Mouse (Mus musculus): Measurements from ENCODE around the gene Alas2.

Gene Alas2

GRCm38 (mm10) chrX:150547239-150547638 is at the start of gene Alas2:
TSS of gene Alas2 (plus strand) at chrX:150547375.
- H3K36me3 ChIP-seq (ENCODE audit: control insufficient read depth, insufficient read depth, low read length, poor library complexity, severe bottlenecking), result no peaks in the 10 kb centered on the region
- no peaks in the 10 kb centered on the region for H3K27me3 ChIP-seq (ENCODE audit: control insufficient read depth, insufficient read depth, low read length, poor library complexity, severe bottlenecking)
- no peak for DNase-seq (ENCODE audit: low read depth, low spot score)

GRCm38 (mm10) chrX:150508696-150509095 is 38.5 kb upstream of the Alas2 start:
- Histone ChIP-seq H3K36me3 (ENCODE audit: control insufficient read depth, insufficient read depth, low read length, poor library complexity, severe bottlenecking) (no peaks in the 10 kb centered on the region), H3K27me3 (ENCODE audit: control insufficient read depth, insufficient read depth, low read length, poor library complexity, severe bottlenecking) (no peaks in the 10 kb centered on the region)
- no peak for DNase-seq (ENCODE audit: low read depth, low spot score)

GRCm38 (mm10) chrX:150510631-150511030 is 36.5 kb upstream of the Alas2 start:
- Histone ChIP-seq H3K27me3 (ENCODE audit: control insufficient read depth, insufficient read depth, low read length, poor library complexity, severe bottlenecking) (no peaks in the 10 kb centered on the region), H3K36me3 (ENCODE audit: control insufficient read depth, insufficient read depth, low read length, poor library complexity, severe bottlenecking) (no peaks in the 10 kb centered on the region)
- peak; percentile 72 for DNase-seq (ENCODE audit: low read depth, low spot score)

GRCm38 (mm10) chrX:150511274-150511673 is 35.9 kb upstream of the Alas2 start:
- peak; percentile 1 for DNase-seq (ENCODE audit: low read depth, low spot score)
- H3K36me3 ChIP-seq (ENCODE audit: control insufficient read depth, insufficient read depth, low read length, poor library complexity, severe bottlenecking), result no peaks in the 10 kb centered on the region
- no peaks in the 10 kb centered on the region for H3K27me3 ChIP-seq (ENCODE audit: control insufficient read depth, insufficient read depth, low read length, poor library complexity, severe bottlenecking)

- Histone ChIP-seq H3K27me3 (ENCODE audit: control insufficient read depth, insufficient read depth, low read length, poor library complexity, severe bottlenecking) (no peaks in the 10 kb centered on the region), H3K36me3 (ENCODE audit: control insufficient read depth, insufficient read depth, low read length, poor library complexity, severe bottlenecking) (no peaks in the 10 kb centered on the region)
- no peak for DNase-seq (ENCODE audit: low read depth, low spot score)
Measured at GRCm38 (mm10) chrX:150514127-150514526, 33.0 kb upstream of the Alas2 start.

- DNase-seq (ENCODE audit: low read depth, low spot score), result no peak
- no peaks in the 10 kb centered on the region for H3K27me3 ChIP-seq (ENCODE audit: control insufficient read depth, insufficient read depth, low read length, poor library complexity, severe bottlenecking)
- no peaks in the 10 kb centered on the region for H3K36me3 ChIP-seq (ENCODE audit: control insufficient read depth, insufficient read depth, low read length, poor library complexity, severe bottlenecking)
Measured at GRCm38 (mm10) chrX:150516015-150516414, 31.2 kb upstream of the Alas2 start.

GRCm38 (mm10) chrX:150516477-150516876 is 30.7 kb upstream of the Alas2 start:
- Histone ChIP-seq H3K27me3 (ENCODE audit: control insufficient read depth, insufficient read depth, low read length, poor library complexity, severe bottlenecking) (no peaks in the 10 kb centered on the region), H3K36me3 (ENCODE audit: control insufficient read depth, insufficient read depth, low read length, poor library complexity, severe bottlenecking) (no peaks in the 10 kb centered on the region)
- no peak for DNase-seq (ENCODE audit: low read depth, low spot score)

- no peaks in the 10 kb centered on the region for H3K36me3 ChIP-seq (ENCODE audit: control insufficient read depth, insufficient read depth, low read length, poor library complexity, severe bottlenecking)
- DNase-seq (ENCODE audit: low read depth, low spot score), result no peak
- no peaks in the 10 kb centered on the region for H3K27me3 ChIP-seq (ENCODE audit: control insufficient read depth, insufficient read depth, low read length, poor library complexity, severe bottlenecking)
Measured at GRCm38 (mm10) chrX:150540111-150540510, 7.1 kb upstream of the Alas2 start.

- no peak for DNase-seq (ENCODE audit: low read depth, low spot score)
- H3K36me3 ChIP-seq (ENCODE audit: control insufficient read depth, insufficient read depth, low read length, poor library complexity, severe bottlenecking), result no peaks in the 10 kb centered on the region
- no peaks in the 10 kb centered on the region for H3K27me3 ChIP-seq (ENCODE audit: control insufficient read depth, insufficient read depth, low read length, poor library complexity, severe bottlenecking)
Measured at GRCm38 (mm10) chrX:150541684-150542083, 5.5 kb upstream of the Alas2 start.

GRCm38 (mm10) chrX:150549639-150550038 is 2.5 kb downstream of the Alas2 start:
- DNase-seq (ENCODE audit: low read depth, low spot score), result no peak

GRCm38 (mm10) chrX:150551986-150552385 is 4.8 kb downstream of the Alas2 start:
- H3K36me3 ChIP-seq (ENCODE audit: control insufficient read depth, insufficient read depth, low read length, poor library complexity, severe bottlenecking), result no peaks in the 10 kb centered on the region
- H3K27me3 ChIP-seq (ENCODE audit: control insufficient read depth, insufficient read depth, low read length, poor library complexity, severe bottlenecking), result no peaks in the 10 kb centered on the region
- DNase-seq (ENCODE audit: low read depth, low spot score), result no peak

More at GRCm38 (mm10) chrX:150549639-150550038, 2.5 kb downstream of the Alas2 start:
- H3K36me3 ChIP-seq (ENCODE audit: control insufficient read depth, insufficient read depth, low read length, poor library complexity, severe bottlenecking), result no peaks in the 10 kb centered on the region
- H3K27me3 ChIP-seq (ENCODE audit: control insufficient read depth, insufficient read depth, low read length, poor library complexity, severe bottlenecking), result no peaks in the 10 kb centered on the region

GRCm38 (mm10) chrX:150554032-150554431 is 6.9 kb downstream of the Alas2 start:
- Histone ChIP-seq H3K27me3 (ENCODE audit: control insufficient read depth, insufficient read depth, low read length, poor library complexity, severe bottlenecking) (no peaks in the 10 kb centered on the region), H3K36me3 (ENCODE audit: control insufficient read depth, insufficient read depth, low read length, poor library complexity, severe bottlenecking) (no peaks in the 10 kb centered on the region)
- DNase-seq (ENCODE audit: low read depth, low spot score), result no peak

- DNase-seq (ENCODE audit: low read depth, low spot score), result no peak
- H3K36me3 ChIP-seq (ENCODE audit: control insufficient read depth, insufficient read depth, low read length, poor library complexity, severe bottlenecking), result no peaks in the 10 kb centered on the region
- no peaks in the 10 kb centered on the region for H3K27me3 ChIP-seq (ENCODE audit: control insufficient read depth, insufficient read depth, low read length, poor library complexity, severe bottlenecking)
Measured at GRCm38 (mm10) chrX:150564644-150565357, 17.6 kb downstream of the Alas2 start.

GRCm38 (mm10) chrX:150581921-150582320 is 34.7 kb downstream of the Alas2 start:
- Histone ChIP-seq H3K27me3 (ENCODE audit: control insufficient read depth, insufficient read depth, low read length, poor library complexity, severe bottlenecking) (no peaks in the 10 kb centered on the region), H3K36me3 (ENCODE audit: control insufficient read depth, insufficient read depth, low read length, poor library complexity, severe bottlenecking) (no peaks in the 10 kb centered on the region; the same call in 1 of the 2 replicates)
- no peak for DNase-seq (ENCODE audit: low read depth, low spot score)

GRCm38 (mm10) chrX:150585116-150585515 is 37.9 kb downstream of the Alas2 start:
- DNase-seq (ENCODE audit: low read depth, low spot score), result no peak

More at GRCm38 (mm10) chrX:150585116-150585515, 37.9 kb downstream of the Alas2 start:
- Histone ChIP-seq H3K27me3 (ENCODE audit: control insufficient read depth, insufficient read depth, low read length, poor library complexity, severe bottlenecking) (no peaks in the 10 kb centered on the region), H3K36me3 (ENCODE audit: control insufficient read depth, insufficient read depth, low read length, poor library complexity, severe bottlenecking) (no peaks in the 10 kb centered on the region; the same call in 1 of the 2 replicates)
